Mouse (Mus musculus) G1E (cell line): ENCODE data around the gene Tmco4.

Experiments used
- CTCF ChIP-seq: IDR thresholded peaks from 2 replicates; pipeline ENCODE4 v1.5.1; 2012; ENCODE audit warnings: low read depth, low read length, inconsistent platforms, mixed read lengths
- GATA1 ChIP-seq: IDR thresholded peaks from 2 replicates; pipeline ENCODE4 v1.6.1; 2012; ENCODE audit warnings: borderline replicate concordance, low read length, inconsistent platforms, mixed read lengths
- GATA2 ChIP-seq: IDR thresholded peaks from 2 replicates; pipeline ENCODE4 v1.6.1; 2012; ENCODE audit warnings: low read depth, low read length, inconsistent platforms, borderline replicate concordance
- TAL1 ChIP-seq: conservative IDR thresholded peaks from 2 replicates; pipeline ENCODE4 v1.6.1; 2012; ENCODE audit warnings: low read depth, low read length, inconsistent platforms, mixed read lengths

- TF ChIP-seq GATA2 (no peak), CTCF (no peak), GATA1 (no peak), TAL1 (no peak)
Measured at GRCm38 (mm10) chr4:139035799-139036198, 63.1 kb downstream of the Tmco4 start.
